Comparison of ENCODE assay signal across 13 mouse cellular contexts in genomic region chr4:45491119-45491679, GRCm38 (mm10). TPM values are rescaled to one million over a fixed set of nuclear protein-coding genes. Genes with fewer than 3 reads are reported as not detected.
A peak's percentile ranks its signal among the peaks of the same experiment; 100 is the strongest.
DNase-seq lines count a peak whose midpoint lies in the region; ATAC-seq lines count a peak whose summit lies in the region.
"Had no signal": no experiment of that assay in that cellular context is flagged by ENCODE, and none has a peak within 500 bp of the region (broad histone marks: within the 10 kb centered on the region; RNA-seq: fewer than 3 reads in every experiment).

No protein-coding gene starts in this region.

- H3K27ac ChIP-seq in heart, embryonic 15.5 days, result peak overlapping the region; percentile 94
- peak overlapping the region; percentile 79; the same call in 1 of the 2 replicates for H3K27ac ChIP-seq in embryonic facial prominence, embryonic 12.5 days
- H3K27ac ChIP-seq in liver, embryonic 12.5 days, result peak overlapping the region; percentile 77

- no peak overlapping the region; the same call in 1 of the 2 replicates for H3K9ac ChIP-seq in heart, embryonic 15.5 days
- no peak overlapping the region for H3K9ac ChIP-seq in embryonic facial prominence, embryonic 12.5 days
- H3K9ac ChIP-seq in liver, embryonic 12.5 days, result no peak overlapping the region
- H3K9ac ChIP-seq: midbrain, embryonic 12.5 days had no signal

- DNase-seq in heart, postnatal 14 days, result no peak
- peak; percentile 77 for DNase-seq in kidney, adult 18-20 months
- no peak for DNase-seq in left cerebral cortex, postnatal 25 days (ENCODE audit: low spot score in 2 of 2)
- DNase-seq in spleen, postnatal 36 days (ENCODE audit: low spot score in 2 of 2), result no peak
- DNase-seq in thymus, adult 18-20 months, result no peak
- DNase-seq: adrenal gland, adult 8-10 months; cerebellum, adult 2 months; heart, postnatal 10 days; right cerebral cortex, postnatal 4 days had no signal

- no peaks in the 10 kb centered on the region for H3K27me3 ChIP-seq in heart, embryonic 15.5 days
- 0 out of 2 replicates have a peak, but pooled peaks cover 3% of the 10 kb centered on the region for H3K27me3 ChIP-seq in embryonic facial prominence, embryonic 12.5 days
- no peaks in the 10 kb centered on the region for H3K27me3 ChIP-seq in liver, embryonic 12.5 days (replicated peaks)

- intact Hi-C loops in heart, postnatal 14 days (cut with DNase I), result no loop called here
- intact Hi-C loops in left cerebral cortex, postnatal 25 days (cut with DNase I), result no loop called here

- H3K4me3 ChIP-seq in heart, embryonic 15.5 days, result no peak overlapping the region
- no peak overlapping the region for H3K4me3 ChIP-seq in embryonic facial prominence, embryonic 12.5 days
- no peak overlapping the region for H3K4me3 ChIP-seq in liver, embryonic 12.5 days
- H3K4me3 ChIP-seq: midbrain, embryonic 12.5 days had no signal

- H3K4me1 ChIP-seq in heart, embryonic 15.5 days (replicated peaks), result peaks cover 96% of the 10 kb centered on the region
- peaks cover 90% of the 10 kb centered on the region for H3K4me1 ChIP-seq in embryonic facial prominence, embryonic 12.5 days
- peaks cover 100% of the 10 kb centered on the region for H3K4me1 ChIP-seq in liver, embryonic 12.5 days

- H3K9me3 ChIP-seq in heart, embryonic 15.5 days (replicated peaks), result no peaks in the 10 kb centered on the region
- no peaks in the 10 kb centered on the region for H3K9me3 ChIP-seq in embryonic facial prominence, embryonic 12.5 days
- H3K9me3 ChIP-seq in liver, embryonic 12.5 days (replicated peaks), result no peaks in the 10 kb centered on the region
- H3K9me3 ChIP-seq: midbrain, embryonic 12.5 days had no signal

- no peaks in the 10 kb centered on the region; the same call in 1 of the 2 replicates for H3K36me3 ChIP-seq in heart, embryonic 15.5 days
- 0 out of 2 replicates have a peak, but pooled peaks cover 7% of the 10 kb centered on the region for H3K36me3 ChIP-seq in embryonic facial prominence, embryonic 12.5 days
- H3K36me3 ChIP-seq in liver, embryonic 12.5 days, result peaks cover 30% of the 10 kb centered on the region
- H3K36me3 ChIP-seq: midbrain, embryonic 12.5 days had no signal

- no peak for ATAC-seq in heart, embryonic 15.5 days (replicated peaks; ENCODE audit: insufficient number of reproducible peaks, insufficient read depth, low FRiP score, low read depth)
- no peak for ATAC-seq in embryonic facial prominence, embryonic 12.5 days (ENCODE audit: insufficient number of reproducible peaks, insufficient read depth, low FRiP score, low TSS enrichment)
- no peak for ATAC-seq in liver, embryonic 12.5 days

- H3K4me2 ChIP-seq in heart, embryonic 15.5 days, result no peak overlapping the region
- H3K4me2 ChIP-seq in embryonic facial prominence, embryonic 12.5 days (replicated peaks), result peak overlapping the region; percentile 26
- 0 out of 2 replicates have a peak overlapping the region, but pooled peaks have one; percentile 58 for H3K4me2 ChIP-seq in liver, embryonic 12.5 days

- 53% methylated on average over 6 of the region's 6 CpGs for WGBS in heart, embryonic 15.5 days
- WGBS in embryonic facial prominence, embryonic 12.5 days, result 9% methylated on average over 6 of the region's 6 CpGs
- WGBS in liver, embryonic 12.5 days (ENCODE audit: insufficient replicate concordance), result 58% methylated on average over 6 of the region's 6 CpGs

RNA-seq across cellular contexts. Expression of gene Shb, which starts 41.1 kb away (rescaled TPM):
- polyA plus RNA-seq in heart, embryonic 15.5 days (2015; fragmentation: Nextera tagmentation; extraction: Ambion mirVana), result 8.6 and 10.7 TPM in 2 replicates
- 10 to 100 TPM; 29.7 to 46.1 TPM for total RNA-seq in heart, postnatal 14 days (2021)
- 8.3 and 9.6 TPM in 2 replicates for polyA plus RNA-seq in embryonic facial prominence, embryonic 12.5 days (2016; fragmentation: Nextera tagmentation; extraction: Ambion mirVana)
- polyA plus RNA-seq in liver, embryonic 12.5 days (2016; fragmentation: Nextera tagmentation; extraction: Ambion mirVana), result 8.7 and 9.9 TPM in 2 replicates
- total RNA-seq in left cerebral cortex, postnatal 25 days (2021), result 10 to 100 TPM in 1 of 2 experiments, 1 to 10 TPM in 1; 9.0 to 11.8 TPM
